Mouse (Mus musculus) ES-Bruce4 (cell line): ENCODE data around the gene Ybey. TPM values are rescaled to one million over a fixed set of nuclear protein-coding genes. Genes with fewer than 3 reads are reported as not detected.

Experiments
- H3K27ac ChIP-seq: 2 replicates; pipeline ENCODE4 v1.5.1; 2012; ENCODE audit warnings: low read length, inconsistent platforms; ENCODE audit not compliant: insufficient read depth
- H3K27me3 ChIP-seq: 2 replicates; pipeline ENCODE4 v1.6.1; 2012; ENCODE audit warnings: mild to moderate bottlenecking, low read length, inconsistent platforms; ENCODE audit not compliant: control insufficient read depth, poor library complexity, insufficient read depth, severe bottlenecking
- H3K36me3 ChIP-seq: 2 replicates; pipeline ENCODE4 v1.6.1; 2012; ENCODE audit warnings: inconsistent platforms, mild to moderate bottlenecking, low read length, moderate library complexity; ENCODE audit not compliant: control insufficient read depth, poor library complexity, insufficient read depth, severe bottlenecking
- H3K4me1 ChIP-seq: one replicate; pipeline ENCODE4 v1.8.1; 2011; ENCODE audit warnings: low read length; ENCODE audit not compliant: control insufficient read depth, insufficient read depth
- H3K4me3 ChIP-seq: 2 replicates; pipeline ENCODE4 v1.5.1; 2011; ENCODE audit warnings: low read depth, mild to moderate bottlenecking, low read length
- H3K9ac ChIP-seq: 2 replicates; pipeline ENCODE4 v1.6.1; 2012; ENCODE audit warnings: low read depth, mild to moderate bottlenecking, inconsistent platforms; ENCODE audit not compliant: poor library complexity, severe bottlenecking
- H3K9me3 ChIP-seq: replicated peaks from 2 replicates; pipeline ENCODE4 v1.6.1; 2012; ENCODE audit warnings: mild to moderate bottlenecking, low read length, inconsistent platforms; ENCODE audit not compliant: control insufficient read depth, poor library complexity, insufficient read depth, severe bottlenecking
- CTCF ChIP-seq: IDR thresholded peaks from one replicate; pipeline ENCODE4 v1.8.1; 2011; ENCODE audit warnings: low read depth, low read length
- EP300 ChIP-seq: IDR thresholded peaks from 2 replicates; pipeline ENCODE4 v1.6.1; 2011; ENCODE audit warnings: low read depth, low read length; ENCODE audit not compliant: insufficient read depth
- POLR2A ChIP-seq: IDR thresholded peaks from one replicate; pipeline ENCODE4 v1.8.1; 2011; ENCODE audit warnings: low read length; ENCODE audit not compliant: insufficient read depth
- polyA plus RNA-seq: library from polyadenylated mRNA; stranded (reverse); fragments of >200 nt; gene quantifications from 2 replicates; pipeline ENCODE4 v1.2.4, GENCODE M21; 2011; ENCODE audit warnings: low read depth; ENCODE audit not compliant: missing spikeins, insufficient read depth, insufficient read length

Gene Ybey
- polyA plus RNA-seq = 4.1 and 5.6 TPM in 2 replicates

GRCm38 (mm10) chr10:76468203-76469162 lies at the start of gene Ybey, which contains the start of gene Mcm3ap:
Gene Ybey, minus strand, starts transcription at chr10:76469114.
Gene Mcm3ap, plus strand, starts transcription at chr10:76468927.
- peak within 1 kb of the TSS; percentile 89 for H3K4me3 ChIP-seq
- H3K27ac ChIP-seq = no peak within 1 kb of the TSS
- no peaks in the 10 kb centered on the region for H3K27me3 ChIP-seq
- H3K9ac ChIP-seq = peak within 1 kb of the TSS; percentile 79
- no peaks in the 10 kb centered on the region for H3K4me1 ChIP-seq
- peaks cover 20% of the 10 kb centered on the region for H3K36me3 ChIP-seq
- TF ChIP-seq POLR2A = no peak
- no peak for TF ChIP-seq EP300
- TF ChIP-seq CTCF = no peak
- no peaks in the 10 kb centered on the region for H3K9me3 ChIP-seq

DNA sequence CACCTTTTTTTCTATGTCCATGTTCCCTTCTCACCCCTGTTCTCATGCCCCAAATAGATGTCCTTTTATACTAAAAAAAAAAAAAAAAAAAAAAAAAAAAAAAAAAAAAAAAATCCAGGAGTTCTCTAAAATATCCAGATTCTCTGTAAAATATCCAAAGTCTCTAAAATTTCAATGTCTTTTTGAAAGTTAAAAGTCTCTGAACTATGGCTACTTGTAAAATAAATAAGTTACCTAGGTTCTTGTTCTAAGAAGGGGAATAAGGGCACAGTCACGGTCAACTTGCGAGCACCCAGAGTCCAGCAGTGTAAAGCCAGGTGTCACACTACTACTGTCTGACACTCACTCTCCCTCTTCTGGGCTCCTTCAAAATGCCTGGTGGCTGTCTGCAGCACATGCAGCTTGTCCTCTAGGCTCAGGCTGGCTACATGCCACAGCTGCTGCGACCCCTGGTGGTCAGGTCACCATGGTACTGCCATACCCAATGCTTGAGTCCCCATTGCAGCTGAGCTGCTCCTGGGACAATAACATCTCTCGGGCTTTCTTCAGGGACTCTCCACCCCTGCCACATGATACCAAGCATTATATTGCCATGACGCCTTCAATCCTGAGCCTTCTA lies 44.2 kb upstream of the Ybey start:
- Histone ChIP-seq H3K4me1 (no peaks in the 10 kb centered on the region), H3K27ac (no peak overlapping the region), H3K4me3 (no peak overlapping the region), H3K9ac (no peak overlapping the region), H3K27me3 (no peaks in the 10 kb centered on the region), H3K36me3 (peaks cover 13% of the 10 kb centered on the region), H3K9me3 (no peaks in the 10 kb centered on the region)
- TF ChIP-seq EP300 (0 out of 2 replicates have a peak, but pooled peaks have one; percentile 43), POLR2A (no peak), CTCF (peak; percentile 96)

DNA sequence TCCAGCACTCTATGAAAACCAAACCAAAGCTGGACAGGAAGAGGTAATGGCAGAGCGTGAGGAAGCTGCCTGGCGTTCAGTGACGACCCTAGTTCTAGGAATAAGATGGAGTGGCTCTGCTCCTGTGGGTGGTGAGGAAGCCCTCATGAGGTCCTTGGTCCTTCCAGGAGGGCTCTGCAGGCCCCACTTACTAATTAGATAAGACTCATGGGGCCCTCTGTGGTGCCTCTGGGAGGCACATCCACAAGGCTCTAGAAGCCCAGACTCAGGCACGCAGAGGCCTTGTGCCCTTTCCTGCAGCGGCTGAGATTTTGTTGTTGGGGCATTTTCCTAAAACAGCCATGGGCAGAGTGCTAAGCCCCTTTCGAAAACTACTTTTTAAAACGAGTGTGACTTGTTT lies 37.0 kb upstream of the Ybey start:
- no peak for TF ChIP-seq POLR2A
- TF ChIP-seq CTCF = no peak
- TF ChIP-seq EP300 = no peak
- Histone ChIP-seq H3K4me1 (no peaks in the 10 kb centered on the region), H3K27me3 (no peaks in the 10 kb centered on the region), H3K27ac (no peak overlapping the region), H3K4me3 (no peak overlapping the region), H3K9me3 (no peaks in the 10 kb centered on the region), H3K36me3 (peaks cover 46% of the 10 kb centered on the region), H3K9ac (no peak overlapping the region)

- Histone ChIP-seq H3K4me1 (no peaks in the 10 kb centered on the region), H3K9ac (no peak overlapping the region), H3K4me3 (no peak overlapping the region), H3K36me3 (peaks cover 46% of the 10 kb centered on the region), H3K27ac (no peak overlapping the region), H3K9me3 (no peaks in the 10 kb centered on the region), H3K27me3 (no peaks in the 10 kb centered on the region)
- no peak for TF ChIP-seq POLR2A
- TF ChIP-seq EP300 = no peak
- no peak for TF ChIP-seq CTCF
These were observed 35.5 kb upstream of the Ybey start for GRCm38 (mm10) chr10:76504271-76504943.

DNA sequence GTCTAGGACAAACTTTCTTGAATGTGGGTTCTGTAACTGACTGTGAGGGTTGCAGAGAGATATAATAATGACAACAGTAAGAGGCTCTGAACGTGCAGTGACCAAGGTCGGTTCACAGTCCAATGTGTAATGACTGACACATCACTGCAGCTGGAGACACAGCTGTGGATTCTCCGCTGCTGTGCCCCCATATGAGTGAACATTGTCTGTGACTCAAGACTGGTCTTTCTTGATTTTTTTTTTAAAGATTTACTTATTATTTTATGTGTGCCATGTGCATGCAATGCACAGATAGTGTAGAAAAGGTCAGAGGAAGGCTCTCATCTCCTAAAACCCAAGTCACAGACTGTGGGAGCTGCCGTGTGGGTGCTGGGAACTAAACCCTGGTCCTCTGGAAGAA lies 28.6 kb upstream of the Ybey start:
- TF ChIP-seq CTCF (no peak), EP300 (no peak), POLR2A (no peak)
- H3K9me3 ChIP-seq = no peaks in the 10 kb centered on the region
- no peak overlapping the region for H3K4me3 ChIP-seq
- no peaks in the 10 kb centered on the region for H3K27me3 ChIP-seq
- H3K36me3 ChIP-seq = peaks cover 40% of the 10 kb centered on the region
- H3K9ac ChIP-seq = no peak overlapping the region
- no peak overlapping the region for H3K27ac ChIP-seq
- no peaks in the 10 kb centered on the region for H3K4me1 ChIP-seq
